Mouse (Mus musculus) myocyte (in vitro differentiated cells): ENCODE measurements around the gene Iqgap2.

Source experiments
- E2F4 ChIP-seq: IDR thresholded peaks from one replicate; pipeline ENCODE4 v1.6.1; 2011; ENCODE audit warnings: mild to moderate bottlenecking, control low read depth, moderate library complexity; ENCODE audit not compliant: insufficient read depth
- MAX ChIP-seq: IDR thresholded peaks from one replicate; pipeline ENCODE4 v1.6.1; 2011; ENCODE audit warnings: low read depth, mild to moderate bottlenecking, control low read depth
- POLR2A ChIP-seq: IDR thresholded peaks from one replicate; pipeline ENCODE4 v1.6.1; 2011; ENCODE audit warnings: low read depth, mild to moderate bottlenecking, control low read depth, moderate library complexity; ENCODE audit not compliant: insufficient read length
- REST ChIP-seq: IDR thresholded peaks from one replicate; pipeline ENCODE4 v1.6.1; 2011; ENCODE audit warnings: mild to moderate bottlenecking, control low read depth, moderate library complexity; ENCODE audit not compliant: insufficient read depth, insufficient read length
- SRF ChIP-seq: IDR thresholded peaks from one replicate; pipeline ENCODE4 v1.6.1; 2011; ENCODE audit warnings: low read depth; ENCODE audit not compliant: control insufficient read depth, insufficient read length
- TCF12 ChIP-seq: IDR thresholded peaks from one replicate; pipeline ENCODE4 v1.6.1; 2011; ENCODE audit warnings: mild to moderate bottlenecking, control low read depth; ENCODE audit not compliant: poor library complexity, insufficient read depth, severe bottlenecking
- TCF3 ChIP-seq: IDR thresholded peaks from one replicate; pipeline ENCODE4 v1.6.1; 2011; ENCODE audit warnings: low read depth, control low read depth; ENCODE audit not compliant: insufficient read length
- USF1 ChIP-seq: IDR thresholded peaks from one replicate; pipeline ENCODE4 v1.6.1; 2011; ENCODE audit warnings: low read depth, mild to moderate bottlenecking, control low read depth, moderate library complexity

DNA sequence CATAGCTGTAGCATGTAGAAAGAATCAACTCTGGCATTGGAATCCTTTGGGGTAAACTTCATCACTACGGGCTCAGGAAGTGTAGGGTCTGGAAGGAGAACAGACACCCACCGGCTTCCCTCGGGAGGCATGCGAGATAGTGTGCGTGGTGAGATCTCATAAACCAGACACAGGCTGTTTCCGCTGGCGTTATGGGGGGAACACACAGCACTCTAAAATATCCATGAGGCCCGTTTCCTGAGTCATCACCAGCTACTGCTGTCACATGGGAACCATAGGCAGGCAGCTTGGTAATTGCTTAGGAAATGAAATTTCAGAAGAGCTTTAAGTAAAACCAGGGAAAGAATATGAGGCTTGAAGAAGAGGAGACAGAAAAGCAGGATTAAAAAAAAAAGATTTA lies 199.5 kb downstream of the Iqgap2 start:
- TF ChIP-seq POLR2A, result no peak
- no peak for TF ChIP-seq REST
- no peak for TF ChIP-seq MAX
- TF ChIP-seq E2F4, result no peak
- no peak for TF ChIP-seq USF1
- no peak for TF ChIP-seq SRF
- TF ChIP-seq TCF12, result no peak
- TF ChIP-seq TCF3, result no peak
